8 mouse cellular contexts compared by ENCODE assay signal in genomic region chr9:62050801-62051200, GRCm38 (mm10). TPM values are rescaled to one million over a fixed set of nuclear protein-coding genes. Genes with fewer than 3 reads are reported as not detected.
DNase-seq lines count a peak whose midpoint lies in the region; ATAC-seq and TF ChIP-seq lines count a peak whose summit lies in the region.
"Had no signal": no experiment of that assay in that cellular context is flagged by ENCODE, and none has a peak within 500 bp of the region (broad histone marks: within the 10 kb centered on the region; RNA-seq: fewer than 3 reads in every experiment).

No protein-coding gene starts in this region.

- no peak for TF ChIP-seq POLR2A in kidney, adult 2 months (IDR thresholded peaks at IDR 0.05; ENCODE audit: low read depth, low read length)

- no peaks in the 10 kb centered on the region for H3K4me1 ChIP-seq in kidney, adult 2 months (ENCODE audit: control insufficient read depth, insufficient read depth, low read length)
- no peaks in the 10 kb centered on the region for H3K4me1 ChIP-seq in kidney, embryonic 15.5 days

- no peak overlapping the region for H3K4me2 ChIP-seq in kidney, embryonic 15.5 days
- H3K4me2 ChIP-seq: embryonic facial prominence, embryonic 12.5 days had no signal

- WGBS in kidney, adult 2 months = 68% methylated on average over 4 of the region's 4 CpGs
- 59% methylated on average over 4 of the region's 4 CpGs for WGBS in kidney, embryonic 15.5 days

- no peaks in the 10 kb centered on the region for H3K36me3 ChIP-seq in kidney, adult 2 months (ENCODE audit: control insufficient read depth, insufficient read depth, low read length)
- H3K36me3 ChIP-seq in kidney, embryonic 15.5 days = no peaks in the 10 kb centered on the region
- H3K36me3 ChIP-seq: embryonic facial prominence, embryonic 12.5 days had no signal

- H3K4me3 ChIP-seq in kidney, adult 2 months (ENCODE audit: insufficient read depth, low read depth, low read length) = no peak overlapping the region
- H3K4me3 ChIP-seq in kidney, embryonic 15.5 days (replicated peaks) = no peak overlapping the region
- H3K4me3 ChIP-seq: embryonic facial prominence, embryonic 12.5 days had no signal

- H3K27ac ChIP-seq in kidney, adult 2 months (ENCODE audit: insufficient read depth, low read depth, low read length) = no peak overlapping the region
- H3K27ac ChIP-seq in kidney, embryonic 15.5 days = no peak overlapping the region
- H3K27ac ChIP-seq: embryonic facial prominence, embryonic 12.5 days had no signal

- no peak overlapping the region for H3K9ac ChIP-seq in kidney, embryonic 15.5 days
- H3K9ac ChIP-seq: embryonic facial prominence, embryonic 12.5 days had no signal

- TF ChIP-seq CTCF in kidney, adult 2 months (conservative IDR thresholded peaks at IDR 0.05; ENCODE audit: insufficient read depth, insufficient read length, low read depth, low read length) = peak; percentile 78

- no peaks in the 10 kb centered on the region for H3K9me3 ChIP-seq in kidney, embryonic 15.5 days (replicated peaks)
- H3K9me3 ChIP-seq: embryonic facial prominence, embryonic 12.5 days had no signal

- DNase-seq in kidney, adult 2 months = peak; percentile 37
- DNase-seq in A20 (ENCODE audit: low read depth, low spot score) = peak; percentile 31
- peak; percentile 28 for DNase-seq in NIH3T3 (ENCODE audit: low read depth)
- DNase-seq in kidney, postnatal 10 days = peak; percentile 68
- no peak for DNase-seq in spleen, adult 18-20 months
- DNase-seq in gastrocnemius, postnatal 36 days = no peak

- intact Hi-C loops in gastrocnemius, postnatal 36 days (cut with DNase I) = no loop called here

- no peak for ATAC-seq in kidney, embryonic 15.5 days (replicated peaks; ENCODE audit: low FRiP score)

- H3K27me3 ChIP-seq in kidney, adult 2 months (replicated peaks; ENCODE audit: control insufficient read depth, insufficient read depth, low read length) = no peaks in the 10 kb centered on the region
- H3K27me3 ChIP-seq in kidney, embryonic 15.5 days = no peaks in the 10 kb centered on the region
- H3K27me3 ChIP-seq: embryonic facial prominence, embryonic 12.5 days had no signal

RNA-seq across cellular contexts. Expression of gene Paqr5, which starts 24.1 kb away (rescaled TPM):
- polyA plus RNA-seq in kidney, adult 2 months (2012; rRNA removed) = 315 and 347 TPM in 2 replicates
- 26.8 and 28.8 TPM in 2 replicates for polyA plus RNA-seq in kidney, embryonic 15.5 days (2015; fragmentation: Nextera tagmentation; extraction: Ambion mirVana)
- total RNA-seq in gastrocnemius, postnatal 36 days (2021) = not detected

Comparison
In these comparisons a context has a peak if more than half of its experiments do, and no peak if none do; other contexts are left out.
1. RNA of gene Paqr5, which starts 24.1 kb away (polyA plus RNA-seq): 315 to 347 TPM in kidney, adult 2 months; 26.8 to 28.8 TPM in kidney, embryonic 15.5 days; every median in the first group is over 10 times any median in the second.
2. DNase-seq: peak in kidney, adult 2 months (single experiment), A20 (single experiment), NIH3T3 (single experiment) and kidney, postnatal 10 days (single experiment); none in spleen, adult 18-20 months (0 of 2) and gastrocnemius, postnatal 36 days (0 of 2).